Mouse (Mus musculus) embryonic facial prominence, embryonic 10.5 days (tissue): Measurements from ENCODE around the gene Clstn1. TPM values are rescaled to one million over a fixed set of nuclear protein-coding genes. Genes with fewer than 3 reads are reported as not detected.
A peak's percentile ranks its signal among the peaks of the same experiment; 100 is the strongest.

ENCODE experiments used
- DNase-seq: peaks from one replicate; pipeline ENCODE4 v3.0.0-alpha.2; 2017; ENCODE audit warnings: low spot score
- H3K27ac ChIP-seq: fragments of 300-500 bp; sonication (generic); replicated peaks from 2 replicates; pipeline ENCODE4 v1.5.1; 2016; ENCODE audit warnings: mild to moderate bottlenecking
- H3K27me3 ChIP-seq: fragments of 300-500 bp; sonication (generic); replicated peaks from 2 replicates; pipeline ENCODE4 v1.6.1; 2016; ENCODE audit warnings: low read depth, mild to moderate bottlenecking; ENCODE audit not compliant: poor library complexity, severe bottlenecking
- H3K36me3 ChIP-seq: fragments of 300-500 bp; sonication (generic); replicated peaks from 2 replicates; pipeline ENCODE4 v1.6.1; 2016; ENCODE audit warnings: mild to moderate bottlenecking, moderate library complexity
- H3K4me1 ChIP-seq: fragments of 300-500 bp; sonication (generic); 2 replicates; pipeline ENCODE4 v1.6.1; 2016
- H3K4me3 ChIP-seq: fragments of 300-500 bp; sonication (generic); 2 replicates; pipeline ENCODE4 v1.5.1; 2016; ENCODE audit warnings: mild to moderate bottlenecking, moderate library complexity
- H3K9me3 ChIP-seq: fragments of 300-500 bp; sonication (generic); 2 replicates; pipeline ENCODE4 v1.6.1; 2016; ENCODE audit warnings: mild to moderate bottlenecking
- WGBS: fragments of 180-500 bp; shearing (Covaris S2); methylation state at CpG from one replicate; pipeline ENCODE4 v1.1.7; 2016; 5-methylcytosine and 5-hydroxymethylcytosine counted together
- polyA plus RNA-seq: library from polyadenylated mRNA; unstranded; fragments of >200 nt; fragmentation: Nextera tagmentation; extraction: Ambion mirVana; gene quantifications from 2 replicates; pipeline ENCODE4 v1.2.1, GENCODE M21; 2016

The Clstn1 gene
- polyA plus RNA-seq, 1 experiment from 2014 or later, result 39.6 TPM

GRCm38 (mm10) chr4:149674814-149675377, 88.6 kb downstream of the Clstn1 start:
- DNase-seq, result no peak
- 8% methylated on average over 8 of the region's 8 CpGs for WGBS

GRCm38 (mm10) chr4:149675378-149676261, 89.4 kb downstream of the Clstn1 start:
- DNase-seq, result peak; percentile 90
- no peaks in the 10 kb centered on the region; the same call in 1 of the 2 replicates for H3K36me3 ChIP-seq
- peaks cover 36% of the 10 kb centered on the region for H3K27me3 ChIP-seq
- peak overlapping the region; percentile 66 for H3K4me3 ChIP-seq
- peak overlapping the region; percentile 68 for H3K27ac ChIP-seq
- 1% methylated on average over 60 of the region's 60 CpGs for WGBS
- H3K9me3 ChIP-seq, result no peaks in the 10 kb centered on the region
- H3K4me1 ChIP-seq, result peaks cover 20% of the 10 kb centered on the region

More at GRCm38 (mm10) chr4:149674814-149675377, 88.6 kb downstream of the Clstn1 start:
- peaks cover 20% of the 10 kb centered on the region for H3K4me1 ChIP-seq
- peak overlapping the region; percentile 66 for H3K4me3 ChIP-seq
- no peak overlapping the region for H3K27ac ChIP-seq
- H3K27me3 ChIP-seq, result peaks cover 36% of the 10 kb centered on the region
- H3K36me3 ChIP-seq, result no peaks in the 10 kb centered on the region; the same call in 1 of the 2 replicates
- H3K9me3 ChIP-seq, result no peaks in the 10 kb centered on the region

GRCm38 (mm10) chr4:149678006-149678405, 91.7 kb downstream of the Clstn1 start:
- peaks cover 20% of the 10 kb centered on the region for H3K4me1 ChIP-seq
- H3K36me3 ChIP-seq, result no peaks in the 10 kb centered on the region
- H3K4me3 ChIP-seq, result no peak overlapping the region
- peaks cover 38% of the 10 kb centered on the region for H3K27me3 ChIP-seq
- H3K27ac ChIP-seq, result no peak overlapping the region
- DNase-seq, result no peak
- no peaks in the 10 kb centered on the region for H3K9me3 ChIP-seq
- 70% methylated on average over 1 of the region's 1 CpGs for WGBS

- 69% methylated on average over 11 of the region's 11 CpGs for WGBS
- Histone ChIP-seq H3K27me3 (peaks cover 35% of the 10 kb centered on the region), H3K4me1 (peaks cover 24% of the 10 kb centered on the region), H3K9me3 (no peaks in the 10 kb centered on the region), H3K27ac (no peak overlapping the region), H3K4me3 (no peak overlapping the region), H3K36me3 (no peaks in the 10 kb centered on the region)
- DNase-seq, result no peak
Observed at GRCm38 (mm10) chr4:149679056-149679770, 92.9 kb downstream of the Clstn1 start.

GRCm38 (mm10) chr4:149683875-149684274, 97.6 kb downstream of the Clstn1 start:
- no peak for DNase-seq
- no peaks in the 10 kb centered on the region for H3K9me3 ChIP-seq
- no peak overlapping the region for H3K4me3 ChIP-seq
- H3K27me3 ChIP-seq, result 0 out of 2 replicates have a peak, but pooled peaks cover 13% of the 10 kb centered on the region
- peaks cover 7% of the 10 kb centered on the region; the same call in 1 of the 2 replicates for H3K4me1 ChIP-seq
- no peak overlapping the region for H3K27ac ChIP-seq
- H3K36me3 ChIP-seq, result no peaks in the 10 kb centered on the region
- 11% methylated on average over 7 of the region's 7 CpGs for WGBS

GRCm38 (mm10) chr4:149684841-149685623, 98.8 kb downstream of the Clstn1 start:
- no peak for DNase-seq
- Histone ChIP-seq H3K4me1 (peaks cover 7% of the 10 kb centered on the region; the same call in 1 of the 2 replicates), H3K27me3 (0 out of 2 replicates have a peak, but pooled peaks cover 13% of the 10 kb centered on the region), H3K9me3 (no peaks in the 10 kb centered on the region), H3K4me3 (no peak overlapping the region), H3K36me3 (no peaks in the 10 kb centered on the region), H3K27ac (no peak overlapping the region)
- WGBS, result 81% methylated on average over 11 of the region's 11 CpGs

GRCm38 (mm10) chr4:149688861-149689260, 102.6 kb downstream of the Clstn1 start:
- DNase-seq, result no peak
- H3K27me3 ChIP-seq, result peaks cover 6% of the 10 kb centered on the region; the same call in 1 of the 2 replicates
- H3K36me3 ChIP-seq, result no peaks in the 10 kb centered on the region
- H3K4me3 ChIP-seq, result no peak overlapping the region
- WGBS, result 89% methylated on average over 14 of the region's 14 CpGs
- no peaks in the 10 kb centered on the region for H3K9me3 ChIP-seq
- H3K4me1 ChIP-seq, result peaks cover 32% of the 10 kb centered on the region
- no peak overlapping the region for H3K27ac ChIP-seq

- Histone ChIP-seq H3K36me3 (no peaks in the 10 kb centered on the region), H3K4me1 (peaks cover 26% of the 10 kb centered on the region), H3K27ac (no peak overlapping the region), H3K27me3 (no peaks in the 10 kb centered on the region; the same call in 1 of the 2 replicates), H3K4me3 (no peak overlapping the region), H3K9me3 (no peaks in the 10 kb centered on the region)
- DNase-seq, result no peak
- WGBS, result 84% methylated on average over 12 of the region's 12 CpGs
Observed at GRCm38 (mm10) chr4:149689822-149690700, 103.8 kb downstream of the Clstn1 start.

GRCm38 (mm10) chr4:149690828-149691280, 104.6 kb downstream of the Clstn1 start:
- WGBS, result 87% methylated on average over 8 of the region's 8 CpGs
- peaks cover 6% of the 10 kb centered on the region for H3K27me3 ChIP-seq
- H3K4me1 ChIP-seq, result peaks cover 26% of the 10 kb centered on the region
- H3K36me3 ChIP-seq, result no peaks in the 10 kb centered on the region
- no peaks in the 10 kb centered on the region for H3K9me3 ChIP-seq
- 0 out of 2 replicates have a peak overlapping the region, but pooled peaks have one; percentile 16 for H3K27ac ChIP-seq
- H3K4me3 ChIP-seq, result no peak overlapping the region
- no peak for DNase-seq

GRCm38 (mm10) chr4:149691368-149691767, 105.1 kb downstream of the Clstn1 start:
- no peak overlapping the region for H3K4me3 ChIP-seq
- peaks cover 30% of the 10 kb centered on the region for H3K4me1 ChIP-seq
- H3K36me3 ChIP-seq, result no peaks in the 10 kb centered on the region
- WGBS, result 38% methylated on average over 8 of the region's 8 CpGs
- no peak for DNase-seq
- H3K9me3 ChIP-seq, result no peaks in the 10 kb centered on the region
- H3K27me3 ChIP-seq, result peaks cover 11% of the 10 kb centered on the region
- H3K27ac ChIP-seq, result 0 out of 2 replicates have a peak overlapping the region, but pooled peaks have one; percentile 16
